Comparison of ENCODE assay signal across 19 mouse cellular contexts in genomic region chr4:24278154-24278553, GRCm38 (mm10).
DNase-seq lines count a peak whose midpoint lies in the region; ATAC-seq and TF ChIP-seq lines count a peak whose summit lies in the region.
"Had no signal": no experiment of that assay in that cellular context is flagged by ENCODE, and none has a peak within 500 bp of the region (broad histone marks: within the 10 kb centered on the region; RNA-seq: fewer than 3 reads in every experiment).

No protein-coding gene starts in this region.

- 57% methylated on average over 3 of the region's 3 CpGs for WGBS in forebrain, embryonic 14.5 days
- 53% methylated on average over 3 of the region's 3 CpGs for WGBS in forebrain, embryonic 16.5 days
- WGBS in midbrain, embryonic 11.5 days, result 56% methylated on average over 3 of the region's 3 CpGs
- WGBS in midbrain, embryonic 16.5 days, result 59% methylated on average over 3 of the region's 3 CpGs
- WGBS in hindbrain, embryonic 14.5 days, result 59% methylated on average over 3 of the region's 3 CpGs

- H3K27me3 ChIP-seq in forebrain, embryonic 14.5 days (replicated peaks; ENCODE audit: control insufficient read depth, insufficient read depth, low read length), result no peaks in the 10 kb centered on the region
- no peaks in the 10 kb centered on the region for H3K27me3 ChIP-seq in forebrain, embryonic 16.5 days (replicated peaks; ENCODE audit: control insufficient read depth, insufficient read depth, low read length)
- H3K27me3 ChIP-seq in midbrain, embryonic 11.5 days (ENCODE audit: control insufficient read depth, insufficient read depth, low read length), result no peaks in the 10 kb centered on the region
- no peaks in the 10 kb centered on the region for H3K27me3 ChIP-seq in midbrain, embryonic 16.5 days (ENCODE audit: control insufficient read depth, insufficient read depth, low read depth, low read length)
- no peaks in the 10 kb centered on the region for H3K27me3 ChIP-seq in hindbrain, embryonic 14.5 days (ENCODE audit: control insufficient read depth, insufficient read depth, low read length)
- H3K27me3 ChIP-seq: liver, embryonic 13.5 days had no signal

- no peak; the same call in 1 of the 2 replicates for ATAC-seq in forebrain, embryonic 14.5 days
- ATAC-seq in forebrain, embryonic 16.5 days, result no peak
- ATAC-seq in midbrain, embryonic 11.5 days (ENCODE audit: low FRiP score), result 0 out of 2 replicates have a peak, but pooled peaks have one; percentile 24
- no peak for ATAC-seq in midbrain, embryonic 16.5 days
- ATAC-seq in hindbrain, embryonic 14.5 days (ENCODE audit: low FRiP score), result no peak
- no peak for ATAC-seq in megakaryocyte-erythroid progenitor cell, adult 5-6 weeks (replicated peaks; ENCODE audit: low FRiP score, low TSS enrichment, poor library complexity, severe bottlenecking)
- ATAC-seq: hindbrain, postnatal 0 days; lung, postnatal 0 days had no signal

- TF ChIP-seq POLR2A in brain, embryonic 14.5 days (IDR thresholded peaks at IDR 0.05; ENCODE audit: borderline replicate concordance, extremely low read depth, insufficient read depth, insufficient read length, poor library complexity, severe bottlenecking), result no peak

- H3K9ac ChIP-seq in forebrain, embryonic 14.5 days (ENCODE audit: low read length), result no peak overlapping the region
- no peak overlapping the region for H3K9ac ChIP-seq in forebrain, embryonic 16.5 days (replicated peaks; ENCODE audit: low read depth, low read length)
- H3K9ac ChIP-seq in midbrain, embryonic 11.5 days (ENCODE audit: low read length), result no peak overlapping the region
- no peak overlapping the region for H3K9ac ChIP-seq in midbrain, embryonic 16.5 days (ENCODE audit: low read depth, low read length)
- no peak overlapping the region for H3K9ac ChIP-seq in hindbrain, embryonic 14.5 days
- H3K9ac ChIP-seq: liver, embryonic 13.5 days had no signal

- no peak overlapping the region for H3K4me3 ChIP-seq in forebrain, embryonic 14.5 days (ENCODE audit: low read depth, low read length)
- H3K4me3 ChIP-seq in forebrain, embryonic 16.5 days (replicated peaks; ENCODE audit: low read length), result no peak overlapping the region
- no peak overlapping the region for H3K4me3 ChIP-seq in midbrain, embryonic 11.5 days (ENCODE audit: low read depth, low read length)
- H3K4me3 ChIP-seq in midbrain, embryonic 16.5 days (ENCODE audit: low read depth, low read length), result no peak overlapping the region
- no peak overlapping the region for H3K4me3 ChIP-seq in hindbrain, embryonic 14.5 days (replicated peaks; ENCODE audit: low read length)
- H3K4me3 ChIP-seq: liver, embryonic 13.5 days; midbrain, embryonic 10.5 days had no signal

- H3K36me3 ChIP-seq in forebrain, embryonic 14.5 days (ENCODE audit: control insufficient read depth, insufficient read depth, low read length), result no peaks in the 10 kb centered on the region
- no peaks in the 10 kb centered on the region for H3K36me3 ChIP-seq in forebrain, embryonic 16.5 days (ENCODE audit: control insufficient read depth, insufficient read depth)
- H3K36me3 ChIP-seq in midbrain, embryonic 11.5 days (ENCODE audit: control insufficient read depth, insufficient read depth, low read length), result no peaks in the 10 kb centered on the region
- H3K36me3 ChIP-seq in midbrain, embryonic 16.5 days (ENCODE audit: control insufficient read depth, insufficient read depth, low read length), result no peaks in the 10 kb centered on the region
- no peaks in the 10 kb centered on the region for H3K36me3 ChIP-seq in hindbrain, embryonic 14.5 days (replicated peaks; ENCODE audit: control insufficient read depth, insufficient read depth)
- H3K36me3 ChIP-seq: liver, embryonic 13.5 days; midbrain, embryonic 10.5 days had no signal

- no peak overlapping the region for H3K4me2 ChIP-seq in forebrain, embryonic 14.5 days (ENCODE audit: low read length)
- H3K4me2 ChIP-seq in forebrain, embryonic 16.5 days (ENCODE audit: low read length), result no peak overlapping the region
- no peak overlapping the region for H3K4me2 ChIP-seq in midbrain, embryonic 11.5 days
- no peak overlapping the region for H3K4me2 ChIP-seq in midbrain, embryonic 16.5 days (ENCODE audit: low read length)
- H3K4me2 ChIP-seq in hindbrain, embryonic 14.5 days (replicated peaks), result no peak overlapping the region
- H3K4me2 ChIP-seq: heart, embryonic 11.5 days; liver, embryonic 13.5 days had no signal

- no peaks in the 10 kb centered on the region for H3K9me3 ChIP-seq in forebrain, embryonic 14.5 days (replicated peaks; ENCODE audit: control insufficient read depth, low read length)
- H3K9me3 ChIP-seq in forebrain, embryonic 16.5 days (ENCODE audit: control insufficient read depth, low read length), result 0 out of 2 replicates have a peak, but pooled peaks cover 2% of the 10 kb centered on the region
- no peaks in the 10 kb centered on the region for H3K9me3 ChIP-seq in midbrain, embryonic 11.5 days (ENCODE audit: control insufficient read depth, low read length)
- no peaks in the 10 kb centered on the region for H3K9me3 ChIP-seq in midbrain, embryonic 16.5 days (replicated peaks; ENCODE audit: control insufficient read depth, low read length, poor library complexity, severe bottlenecking)
- H3K9me3 ChIP-seq in hindbrain, embryonic 14.5 days (ENCODE audit: control insufficient read depth, low read length), result no peaks in the 10 kb centered on the region
- H3K9me3 ChIP-seq: liver, embryonic 13.5 days had no signal

- peak; percentile 15; the same call in 1 of the 2 replicates for TF ChIP-seq CTCF in brain, embryonic 14.5 days (IDR thresholded peaks at IDR 0.05; ENCODE audit: borderline replicate concordance, extremely low read depth, insufficient read depth, insufficient read length)

- H3K4me1 ChIP-seq in forebrain, embryonic 14.5 days (ENCODE audit: control insufficient read depth, insufficient read depth, low read length), result no peaks in the 10 kb centered on the region
- H3K4me1 ChIP-seq in forebrain, embryonic 16.5 days (replicated peaks; ENCODE audit: control insufficient read depth, insufficient read depth, low read length), result no peaks in the 10 kb centered on the region
- no peaks in the 10 kb centered on the region for H3K4me1 ChIP-seq in midbrain, embryonic 11.5 days (ENCODE audit: control insufficient read depth, insufficient read depth, low read length)
- no peaks in the 10 kb centered on the region for H3K4me1 ChIP-seq in midbrain, embryonic 16.5 days (ENCODE audit: control insufficient read depth, insufficient read depth, low read length)
- no peaks in the 10 kb centered on the region for H3K4me1 ChIP-seq in hindbrain, embryonic 14.5 days (replicated peaks; ENCODE audit: control insufficient read depth, insufficient read depth, low read length)
- H3K4me1 ChIP-seq: liver, embryonic 13.5 days; midbrain, embryonic 10.5 days had no signal

- DNase-seq in forebrain, embryonic 14.5 days (ENCODE audit: low spot score), result peak; percentile 8
- no peak for DNase-seq in midbrain, embryonic 11.5 days (ENCODE audit: low spot score, missing footprints)
- peak; percentile 14 for DNase-seq in brain, embryonic 14.5 days (ENCODE audit: low read depth)
- DNase-seq in hindbrain, embryonic 14.5 days (ENCODE audit: low spot score), result no peak
- no peak for DNase-seq in cerebellum, adult 9-11 months
- DNase-seq: adrenal gland, adult 2 months; cerebellum, adult 11-12 months; gastrocnemius, postnatal 10 days; left cerebral cortex, postnatal 4 days; liver, embryonic 13.5 days; right cerebral cortex, postnatal 14 days; thymus, postnatal 4 days had no signal

- no peak overlapping the region for H3K27ac ChIP-seq in forebrain, embryonic 14.5 days (ENCODE audit: low read depth, low read length)
- no peak overlapping the region for H3K27ac ChIP-seq in forebrain, embryonic 16.5 days (ENCODE audit: low read length)
- H3K27ac ChIP-seq in midbrain, embryonic 11.5 days (ENCODE audit: low read depth, low read length), result no peak overlapping the region
- H3K27ac ChIP-seq in midbrain, embryonic 16.5 days (ENCODE audit: low read length), result no peak overlapping the region
- H3K27ac ChIP-seq in hindbrain, embryonic 14.5 days, result no peak overlapping the region
- H3K27ac ChIP-seq: hindbrain, postnatal 0 days; liver, embryonic 13.5 days; midbrain, embryonic 10.5 days had no signal

Comparison
In these comparisons a context has a peak if more than half of its experiments do, and no peak if none do; other contexts are left out.
1. DNase-seq: peak in forebrain, embryonic 14.5 days (single experiment) and brain, embryonic 14.5 days (single experiment); none in midbrain, embryonic 11.5 days (single experiment), hindbrain, embryonic 14.5 days (single experiment) and cerebellum, adult 9-11 months (single experiment).